Comparison of ENCODE assay signal across 8 mouse cellular contexts in genomic region chrX:166440616-166441063, GRCm38 (mm10). TPM values are rescaled to one million over a fixed set of nuclear protein-coding genes. Genes with fewer than 3 reads are reported as not detected.
DNase-seq lines count a peak whose midpoint lies in the region; ATAC-seq and TF ChIP-seq lines count a peak whose summit lies in the region.

Gene Ofd1, minus strand, starts transcription at chrX:166440704.

- H3K36me3 ChIP-seq in embryonic facial prominence, embryonic 15.5 days: no peaks in the 10 kb centered on the region
- no peaks in the 10 kb centered on the region for H3K36me3 ChIP-seq in kidney, embryonic 14.5 days (ENCODE audit: control insufficient read depth, insufficient read depth, low read length)
- no peaks in the 10 kb centered on the region for H3K36me3 ChIP-seq in limb, embryonic 15.5 days

- H3K4me1 ChIP-seq in bone marrow, adult 2 months (ENCODE audit: control insufficient read depth, insufficient read depth, low read length): no peaks in the 10 kb centered on the region; the same call in 1 of the 2 replicates
- H3K4me1 ChIP-seq in embryonic facial prominence, embryonic 15.5 days: no peaks in the 10 kb centered on the region
- no peaks in the 10 kb centered on the region for H3K4me1 ChIP-seq in kidney, embryonic 14.5 days (ENCODE audit: control insufficient read depth, insufficient read depth, low read length)
- H3K4me1 ChIP-seq in limb, embryonic 15.5 days: 0 out of 2 replicates have a peak, but pooled peaks cover 3% of the 10 kb centered on the region

- H3K4me2 ChIP-seq in embryonic facial prominence, embryonic 15.5 days (replicated peaks): peak within 1 kb of the TSS; percentile 48
- peak within 1 kb of the TSS; percentile 52 for H3K4me2 ChIP-seq in kidney, embryonic 14.5 days (replicated peaks; ENCODE audit: low read depth, low read length)
- peak within 1 kb of the TSS; percentile 48 for H3K4me2 ChIP-seq in limb, embryonic 15.5 days

- WGBS in bone marrow, adult 2 months: 6% methylated on average over 39 of the region's 44 CpGs
- 7% methylated on average over 44 of the region's 44 CpGs for WGBS in embryonic facial prominence, embryonic 15.5 days
- 22% methylated on average over 44 of the region's 44 CpGs for WGBS in kidney, embryonic 14.5 days
- WGBS in limb, embryonic 15.5 days: 16% methylated on average over 38 of the region's 44 CpGs

- peak within 1 kb of the TSS; percentile 86 for H3K27ac ChIP-seq in bone marrow, adult 2 months (ENCODE audit: control insufficient read depth, insufficient read depth, low read depth, low read length, poor library complexity)
- H3K27ac ChIP-seq in embryonic facial prominence, embryonic 15.5 days (replicated peaks): peak within 1 kb of the TSS; percentile 70
- peak within 1 kb of the TSS; percentile 73 for H3K27ac ChIP-seq in kidney, embryonic 14.5 days (ENCODE audit: low read depth, low read length)
- peak within 1 kb of the TSS; percentile 75 for H3K27ac ChIP-seq in limb, embryonic 15.5 days

- no peak for TF ChIP-seq CTCF in bone marrow, adult 2 months (IDR thresholded peaks at IDR 0.05; ENCODE audit: control insufficient read depth, insufficient read depth, low read length)

- H3K9me3 ChIP-seq in embryonic facial prominence, embryonic 15.5 days (replicated peaks): no peaks in the 10 kb centered on the region
- no peaks in the 10 kb centered on the region for H3K9me3 ChIP-seq in kidney, embryonic 14.5 days (ENCODE audit: control insufficient read depth, low read length)
- no peaks in the 10 kb centered on the region for H3K9me3 ChIP-seq in limb, embryonic 15.5 days

- H3K4me3 ChIP-seq in bone marrow, adult 2 months (replicated peaks; ENCODE audit: control insufficient read depth, low read depth, low read length): peak within 1 kb of the TSS; percentile 98
- peak within 1 kb of the TSS; percentile 62 for H3K4me3 ChIP-seq in embryonic facial prominence, embryonic 15.5 days (replicated peaks)
- H3K4me3 ChIP-seq in kidney, embryonic 14.5 days (ENCODE audit: low read length): peak within 1 kb of the TSS; percentile 54
- H3K4me3 ChIP-seq in limb, embryonic 15.5 days: peak within 1 kb of the TSS; percentile 57

- H3K27me3 ChIP-seq in embryonic facial prominence, embryonic 15.5 days: peaks cover 15% of the 10 kb centered on the region
- 0 out of 2 replicates have a peak, but pooled peaks cover 2% of the 10 kb centered on the region for H3K27me3 ChIP-seq in kidney, embryonic 14.5 days (ENCODE audit: control insufficient read depth, insufficient read depth, low read length)
- H3K27me3 ChIP-seq in limb, embryonic 15.5 days: peaks cover 42% of the 10 kb centered on the region

- ATAC-seq in embryonic facial prominence, embryonic 15.5 days (ENCODE audit: insufficient number of reproducible peaks, low FRiP score, low TSS enrichment, low read depth): peak; percentile 97
- ATAC-seq in kidney, embryonic 14.5 days (ENCODE audit: low FRiP score, low TSS enrichment): peak; percentile 100
- peak; percentile 95 for ATAC-seq in limb, embryonic 15.5 days (ENCODE audit: insufficient number of reproducible peaks, low FRiP score, low TSS enrichment, low read depth)

- TF ChIP-seq POLR2A in bone marrow, adult 2 months (IDR thresholded peaks at IDR 0.05; ENCODE audit: borderline replicate concordance, control insufficient read depth, low read depth, low read length): peak; percentile 86; the same call in 1 of the 2 replicates

- peak within 1 kb of the TSS; percentile 63 for H3K9ac ChIP-seq in embryonic facial prominence, embryonic 15.5 days
- H3K9ac ChIP-seq in kidney, embryonic 14.5 days (ENCODE audit: low read depth, low read length): peak within 1 kb of the TSS; percentile 76
- peak within 1 kb of the TSS; percentile 65 for H3K9ac ChIP-seq in limb, embryonic 15.5 days

- peak; percentile 91 for DNase-seq in 416B (ENCODE audit: low read depth)
- peak; percentile 90 to 91 for DNase-seq in heart, adult 9 months (ENCODE audit: low spot score in 2 of 2)
- DNase-seq in monocyte, adult 2 months (ENCODE audit: low read depth in 1 of 2, low spot score in 2 of 2): peak; percentile 50 to 67
- DNase-seq in spleen, postnatal 36 days (ENCODE audit: low spot score in 2 of 2): peak; percentile 89 to 90

RNA-seq across cellular contexts. Expression of gene Ofd1, which starts in this region (rescaled TPM):
- 6.2 and 6.6 TPM in 2 replicates for polyA plus RNA-seq in bone marrow, adult 2 months (2011; ENCODE audit: insufficient read depth, insufficient read length, low replicate concordance, missing spikeins)
- 6.5 and 7.1 TPM in 2 replicates for polyA plus RNA-seq in embryonic facial prominence, embryonic 15.5 days (2015; fragmentation: Nextera tagmentation; extraction: Ambion mirVana)
- 7.3 and 9.7 TPM in 2 replicates for polyA plus RNA-seq in kidney, embryonic 14.5 days (2014; fragmentation: Nextera tagmentation; extraction: Ambion mirVana)
- polyA plus RNA-seq in limb, embryonic 15.5 days (2015; fragmentation: Nextera tagmentation; extraction: Ambion mirVana): 5.8 and 6.0 TPM in 2 replicates

Comparison
In these comparisons a context has a peak if more than half of its experiments do, and no peak if none do; other contexts are left out.
1. Peak in every context shown above with its lines: DNase-seq, ATAC-seq, H3K4me3 ChIP-seq and H3K27ac ChIP-seq.